Mouse (Mus musculus) embryo, embryonic 11.5 days (tissue): Measurements from ENCODE around the gene Mvp.
A peak's percentile ranks its signal among the peaks of the same experiment; 100 is the strongest.

Experiments
- DNase-seq: peaks from one replicate; pipeline ENCODE4 v3.0.0-alpha.2; 2012; ENCODE audit warnings: low read depth, low spot score

Mvp gene

DNA sequence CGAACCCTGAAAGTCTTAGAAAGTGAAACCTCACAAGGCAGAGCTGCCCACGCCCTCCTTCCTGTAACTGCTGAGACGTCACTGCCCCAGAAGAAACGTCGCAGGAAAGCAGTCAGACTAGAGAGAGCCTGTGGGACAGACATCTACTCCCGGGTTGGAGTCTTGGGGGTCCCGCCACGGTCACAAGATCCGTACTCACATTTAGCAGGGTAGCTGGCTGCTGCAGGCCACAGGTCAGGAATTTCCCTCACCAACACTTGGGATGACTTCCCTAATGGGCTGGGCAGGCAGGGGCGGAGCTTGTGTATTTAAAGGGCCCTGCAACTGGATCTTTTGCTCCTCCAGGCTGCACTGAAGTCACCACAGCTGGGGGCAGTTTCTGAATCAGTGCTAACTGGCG, at the start of gene Mvp:
Mvp (minus strand) TSS at position 302 of the 400 bp plus-strand sequence.
- DNase-seq: peak; percentile 13

DNA sequence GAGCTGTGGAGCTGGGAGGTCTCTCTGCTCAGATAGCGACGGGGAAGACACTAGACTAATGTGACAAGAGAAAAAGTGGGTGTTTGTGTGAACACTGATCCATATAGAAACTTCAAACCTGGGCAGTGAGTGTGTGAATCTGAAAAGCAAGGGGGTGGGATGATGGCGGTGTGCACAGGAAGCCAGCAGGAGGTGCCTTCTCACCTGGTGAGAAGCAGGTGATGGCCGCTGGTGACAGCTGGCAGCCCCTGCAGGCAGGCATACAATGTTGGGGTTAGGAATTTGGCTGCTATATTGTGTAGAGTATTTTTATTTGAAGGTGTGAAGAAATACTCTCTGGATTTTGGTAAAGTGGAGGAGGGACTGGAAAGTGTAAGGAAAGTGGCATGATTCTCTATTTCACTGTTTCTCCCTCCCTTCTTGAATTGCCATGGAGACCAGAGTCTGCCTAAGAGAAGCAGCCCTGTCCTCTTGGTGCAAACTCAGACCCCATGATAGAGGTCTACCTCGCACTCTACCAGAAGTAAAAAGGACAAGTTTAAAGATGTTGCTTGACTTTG, 40.7 kb upstream of the Mvp start:
- no peak for DNase-seq

DNA sequence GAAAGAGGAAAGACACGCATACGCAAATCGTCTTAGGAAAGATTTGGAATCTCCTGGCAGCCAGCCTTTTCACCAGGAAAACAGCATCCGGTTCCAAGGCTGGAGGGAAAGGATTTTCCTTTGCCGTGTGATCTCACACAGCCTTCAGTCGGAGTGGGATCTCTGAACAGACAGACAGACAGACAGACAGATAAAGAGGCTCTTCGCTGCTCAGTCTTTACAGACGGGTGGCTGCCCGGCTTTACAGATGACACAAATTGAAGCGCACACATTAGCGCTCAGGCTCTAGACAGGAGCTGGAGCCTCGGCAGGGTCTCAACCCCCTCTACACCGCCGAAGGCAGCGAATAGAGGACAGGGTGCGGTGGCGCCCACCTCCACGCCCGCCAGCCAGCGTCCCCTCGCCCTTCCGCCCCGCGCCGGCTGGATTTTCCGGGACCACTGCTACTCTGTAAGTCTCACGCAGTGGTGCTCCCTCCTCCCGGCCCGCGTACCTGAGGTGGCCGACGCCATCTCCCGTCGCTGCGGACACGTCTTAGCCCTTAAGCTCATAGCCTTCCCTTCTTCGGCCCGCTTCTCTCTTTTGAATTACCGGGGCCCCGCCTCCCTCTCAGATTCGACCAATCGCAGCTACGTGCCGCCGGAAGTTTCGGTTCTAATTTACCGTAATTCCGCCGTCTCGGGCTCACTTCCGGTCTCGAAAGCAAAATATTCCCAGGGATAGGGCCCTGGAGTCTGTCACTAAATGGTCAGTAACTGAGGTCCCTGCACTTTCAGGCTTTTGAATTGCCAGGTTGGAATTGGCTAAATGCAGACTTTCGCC, 27.6 kb upstream of the Mvp start, which contains the start of gene Kif22:
Kif22 (minus strand) TSS at position 621 of the 822 bp plus-strand sequence.
- peak; percentile 81 for DNase-seq

DNA sequence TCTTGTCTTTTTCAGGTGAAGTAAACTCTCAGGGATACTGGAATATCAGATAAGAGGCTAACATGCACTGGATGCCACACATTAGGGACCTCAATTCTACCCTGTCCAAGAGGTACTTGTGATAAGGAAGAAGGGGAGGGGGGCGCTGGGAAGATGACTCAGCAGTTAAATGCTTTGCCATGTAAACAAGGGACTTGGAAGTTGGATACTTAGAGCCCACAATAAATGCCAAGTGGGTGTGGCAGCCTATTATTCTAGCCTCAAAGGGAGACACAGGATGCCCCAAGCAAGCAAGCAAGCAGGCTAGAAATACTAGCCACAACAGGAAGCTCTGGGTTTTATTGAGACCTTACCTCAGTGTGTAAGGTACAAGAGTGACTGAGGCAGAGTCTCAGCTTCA, 16.8 kb upstream of the Mvp start:
- no peak for DNase-seq

DNA sequence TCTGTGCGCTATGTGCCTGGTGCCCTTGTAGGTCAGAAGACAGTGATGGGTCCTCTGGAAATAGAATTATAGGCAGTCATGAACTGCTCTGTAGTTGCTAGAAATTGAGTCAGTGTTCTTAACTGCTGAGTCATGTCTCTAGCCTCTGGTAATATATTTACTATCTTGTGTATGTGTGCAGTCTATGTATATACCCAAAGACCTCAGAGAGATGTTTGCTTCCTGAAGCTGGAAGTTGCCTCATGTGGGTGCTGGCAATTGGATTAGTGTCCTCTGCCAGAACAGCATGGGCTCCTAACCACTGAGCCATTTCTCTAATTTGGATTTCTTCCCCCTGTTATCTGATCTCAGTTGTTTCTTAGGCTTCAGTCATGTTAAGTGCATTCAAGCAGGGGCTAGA, 15.8 kb upstream of the Mvp start:
- no peak for DNase-seq

DNA sequence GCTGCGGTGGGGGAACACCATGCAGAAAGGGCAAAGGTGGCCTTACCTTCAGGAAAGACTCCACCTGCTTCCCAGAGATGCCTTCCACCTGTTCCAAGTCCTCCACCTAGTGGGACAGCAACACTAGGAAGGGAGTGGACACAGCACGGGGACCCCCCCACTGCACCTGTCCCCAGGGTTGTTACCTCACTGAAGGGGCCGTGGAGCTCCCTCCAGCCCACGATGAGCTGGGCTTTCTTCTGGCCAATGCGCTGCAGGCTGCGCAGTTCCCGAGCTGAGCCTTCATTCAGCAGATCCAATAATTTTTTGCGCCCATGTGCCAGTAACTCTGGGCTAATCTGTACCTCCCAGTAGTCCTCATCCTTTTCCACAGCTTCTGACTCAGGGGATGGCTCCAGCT, 13.5 kb upstream of the Mvp start:
- DNase-seq: no peak

DNA sequence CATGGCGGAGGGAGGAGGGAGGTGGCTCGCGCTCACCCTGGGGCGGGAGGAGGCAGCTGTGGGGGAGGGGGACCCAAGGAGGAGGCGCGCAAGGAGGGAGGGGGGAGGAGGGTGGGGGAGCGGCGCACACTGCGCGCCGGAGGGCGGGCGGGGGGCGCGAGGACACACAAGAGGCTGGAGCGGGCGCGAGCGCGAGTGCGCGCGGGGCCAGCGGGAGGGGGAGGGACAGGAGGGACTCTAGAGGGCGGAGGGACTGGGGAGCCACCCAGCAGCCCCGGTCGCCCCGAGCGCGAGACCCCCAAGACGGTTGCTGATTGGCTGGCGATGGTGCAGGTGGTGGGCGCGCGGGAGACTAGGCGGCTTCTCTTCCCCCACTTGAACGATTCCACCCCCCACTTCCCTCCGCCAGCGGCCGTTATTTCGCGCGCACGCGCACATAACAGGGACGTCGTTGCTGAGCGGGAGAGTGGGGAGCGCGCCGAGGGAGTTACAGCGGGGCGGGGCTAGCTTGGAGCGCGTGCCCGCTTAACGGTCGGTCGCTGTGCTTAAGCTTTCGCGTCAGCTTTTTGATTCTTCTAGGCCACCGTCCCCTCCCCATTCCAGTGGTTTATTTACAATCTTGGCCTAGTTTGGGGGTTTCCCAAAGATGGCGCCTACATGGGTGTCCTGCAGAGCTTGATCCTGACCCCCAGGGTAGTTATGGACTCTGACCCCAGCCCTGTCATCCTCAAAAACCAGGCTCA, 12.7 kb upstream of the Mvp start, which contains the start of gene Maz:
Maz (minus strand) TSS at position 54 of the 743 bp plus-strand sequence.
- DNase-seq: peak; percentile 98

DNA sequence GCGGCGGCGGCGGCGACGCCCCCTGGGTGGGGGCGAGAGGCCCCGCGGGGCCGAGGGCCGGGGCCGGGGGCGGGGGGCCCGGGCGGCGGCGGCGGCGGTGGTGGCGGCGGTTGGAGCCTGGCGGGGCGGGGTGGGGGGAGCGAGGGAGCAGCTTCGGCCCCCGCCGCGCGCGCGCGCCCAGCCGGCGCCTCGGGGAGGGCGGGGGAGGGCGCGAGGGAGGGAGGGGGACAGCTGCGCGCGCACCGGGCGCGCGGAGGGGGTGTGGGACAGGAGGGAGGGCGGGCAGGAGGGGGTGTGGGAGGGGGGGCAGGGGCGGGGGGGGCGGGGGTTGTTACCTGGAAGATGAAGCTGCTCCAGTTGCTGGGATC, 12.2 kb upstream of the Mvp start:
- no peak for DNase-seq

DNA sequence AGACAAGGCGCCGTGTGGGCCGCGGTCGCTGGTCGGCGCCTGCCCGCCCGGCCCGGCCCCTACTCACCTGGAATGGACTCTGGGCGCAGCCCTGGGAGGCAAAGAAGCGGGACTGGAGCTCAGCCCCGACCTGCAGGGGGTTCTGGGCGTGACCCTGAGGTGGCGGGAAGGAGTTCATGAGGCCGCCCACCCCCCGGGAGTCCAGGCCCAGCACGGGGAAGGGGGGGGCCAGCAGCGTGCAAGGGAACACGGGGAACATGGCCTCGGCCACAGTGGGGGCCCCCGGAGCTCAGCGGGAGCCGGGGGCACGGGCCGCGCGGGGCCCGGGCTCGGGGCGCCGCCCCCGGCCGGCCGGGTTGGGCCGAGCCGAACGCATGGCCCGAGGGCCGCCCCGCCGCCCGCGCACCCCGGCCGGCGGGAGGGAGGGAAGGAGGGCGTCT, 11.8 kb upstream of the Mvp start:
- peak; percentile 59 for DNase-seq

DNA sequence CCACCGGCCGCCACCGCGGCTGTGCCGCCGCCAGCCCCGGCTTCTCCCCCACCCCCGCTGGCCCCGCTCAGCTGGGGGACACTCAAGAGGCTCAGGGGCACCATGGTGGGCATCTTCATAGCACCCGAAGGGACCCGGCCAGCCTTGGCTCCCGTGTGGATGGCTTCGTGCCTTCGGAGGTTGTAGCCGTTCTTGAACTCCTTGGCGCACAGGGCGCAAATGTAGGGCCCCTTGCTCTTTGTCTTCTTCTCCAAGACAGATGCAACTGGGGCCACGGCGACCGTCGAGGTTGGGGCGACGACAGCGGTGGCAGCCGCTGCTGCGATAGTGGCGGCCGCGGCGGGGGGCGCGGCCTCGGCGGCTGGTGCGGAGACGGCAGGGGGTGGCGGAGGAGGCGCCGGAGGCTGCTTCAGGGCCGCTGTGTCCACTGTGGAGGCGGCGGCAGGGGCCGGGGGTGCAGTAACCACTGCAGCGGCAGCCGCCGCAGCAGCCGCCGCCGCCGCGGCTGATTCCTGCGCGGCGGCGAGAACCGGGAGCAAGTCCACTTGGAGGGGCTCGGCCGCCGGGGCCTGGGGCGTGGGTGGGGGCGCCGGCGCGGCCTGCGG, 11.2 kb upstream of the Mvp start:
- DNase-seq: peak; percentile 14

DNA sequence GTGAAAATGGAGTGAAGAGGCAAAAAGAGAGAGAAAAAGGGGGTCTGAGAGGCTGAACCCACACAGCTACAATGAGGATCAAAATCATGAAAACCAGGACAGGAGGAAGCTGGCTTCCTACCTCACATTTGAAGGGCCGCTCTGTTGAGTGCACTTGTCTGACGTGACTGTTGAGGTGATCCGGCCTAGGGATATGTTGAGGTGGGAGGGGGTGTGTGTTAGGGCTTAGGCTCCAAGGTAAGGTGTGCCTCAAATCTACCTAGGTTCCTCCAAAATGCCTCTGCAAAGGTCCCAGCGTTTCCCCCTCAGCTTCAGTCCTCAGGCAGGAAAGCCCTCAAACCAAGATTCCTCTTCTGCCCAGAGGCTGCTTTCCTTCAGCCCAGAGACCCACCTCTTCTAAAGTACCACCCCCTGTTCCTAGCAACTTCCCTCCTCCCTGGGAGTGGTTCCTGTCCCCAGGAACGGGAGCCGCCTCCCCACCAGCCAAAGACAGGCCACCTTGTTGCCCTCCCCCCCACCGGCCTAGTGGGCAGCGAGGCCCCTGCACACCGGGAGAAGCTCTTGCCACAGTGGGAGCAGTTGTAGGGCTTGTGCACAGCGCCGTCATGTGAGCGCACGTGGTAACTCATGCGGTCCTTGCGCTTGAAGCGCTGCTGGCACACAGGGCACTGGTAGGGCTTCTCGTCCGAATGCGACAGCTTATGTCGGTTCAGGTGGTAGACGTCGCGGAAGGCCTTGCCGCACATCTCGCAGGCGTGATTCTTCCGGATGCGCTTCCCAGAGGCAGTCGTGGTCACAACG, 10.5 kb upstream of the Mvp start:
- peak; percentile 59 for DNase-seq

DNA sequence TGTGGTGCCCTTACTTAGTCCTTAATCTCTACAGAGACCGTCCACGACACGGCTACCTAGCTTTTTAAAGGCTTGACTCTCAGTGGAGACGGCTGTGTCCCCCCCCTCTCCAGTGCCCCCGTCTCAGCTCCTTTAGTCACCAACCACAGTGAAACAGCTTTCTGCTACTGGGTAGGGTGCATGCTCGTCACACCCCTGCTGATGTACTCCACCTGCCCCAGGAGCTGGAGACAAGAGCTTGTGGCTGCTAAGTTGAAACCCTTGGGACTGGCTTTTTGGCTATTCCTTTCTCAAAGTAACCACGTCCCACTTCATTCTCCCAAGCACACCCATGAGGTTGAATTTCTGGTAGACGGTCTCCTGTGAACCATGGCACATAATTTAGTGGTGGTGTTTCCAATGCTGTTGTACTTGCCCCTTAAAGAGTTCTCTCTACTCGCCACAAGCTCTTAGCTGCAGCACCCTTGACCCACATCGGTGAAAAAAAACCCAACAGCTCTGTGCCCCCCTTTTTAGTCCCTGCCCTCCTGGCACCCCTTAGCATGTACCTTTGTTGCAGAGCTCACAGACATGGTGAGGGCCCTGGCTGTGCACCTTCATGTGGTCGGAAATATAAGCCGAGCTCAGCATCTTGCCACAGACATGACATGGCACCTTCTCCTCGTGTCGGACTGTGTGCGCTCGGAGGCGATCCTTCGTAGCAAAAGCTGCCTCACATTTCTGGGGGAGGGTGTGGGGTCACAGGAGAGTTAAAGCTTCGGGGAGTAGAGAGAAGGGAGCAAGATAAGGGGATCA, 9.7 kb upstream of the Mvp start:
- DNase-seq: no peak

DNA sequence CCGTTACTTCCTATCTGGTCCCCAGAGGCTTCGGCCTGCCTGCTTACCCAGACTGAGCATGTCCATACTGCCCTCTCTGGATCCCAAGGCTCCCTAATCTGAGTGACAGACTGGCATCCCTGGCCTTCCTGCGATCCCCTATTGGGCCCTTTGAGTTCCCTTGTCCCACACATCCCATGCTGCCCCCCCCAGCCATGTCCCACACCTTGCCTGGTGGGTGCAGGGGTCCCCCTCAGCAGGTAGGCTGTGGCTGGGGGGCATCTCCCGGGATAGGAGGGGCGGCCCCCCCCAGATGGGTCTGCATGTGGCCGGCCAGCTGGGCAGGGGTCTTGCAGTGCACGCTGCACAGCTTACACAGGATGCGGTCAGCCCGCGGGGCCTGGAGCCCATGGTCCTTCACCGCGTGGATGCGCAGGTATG, 8.9 kb upstream of the Mvp start:
- DNase-seq: no peak

DNA sequence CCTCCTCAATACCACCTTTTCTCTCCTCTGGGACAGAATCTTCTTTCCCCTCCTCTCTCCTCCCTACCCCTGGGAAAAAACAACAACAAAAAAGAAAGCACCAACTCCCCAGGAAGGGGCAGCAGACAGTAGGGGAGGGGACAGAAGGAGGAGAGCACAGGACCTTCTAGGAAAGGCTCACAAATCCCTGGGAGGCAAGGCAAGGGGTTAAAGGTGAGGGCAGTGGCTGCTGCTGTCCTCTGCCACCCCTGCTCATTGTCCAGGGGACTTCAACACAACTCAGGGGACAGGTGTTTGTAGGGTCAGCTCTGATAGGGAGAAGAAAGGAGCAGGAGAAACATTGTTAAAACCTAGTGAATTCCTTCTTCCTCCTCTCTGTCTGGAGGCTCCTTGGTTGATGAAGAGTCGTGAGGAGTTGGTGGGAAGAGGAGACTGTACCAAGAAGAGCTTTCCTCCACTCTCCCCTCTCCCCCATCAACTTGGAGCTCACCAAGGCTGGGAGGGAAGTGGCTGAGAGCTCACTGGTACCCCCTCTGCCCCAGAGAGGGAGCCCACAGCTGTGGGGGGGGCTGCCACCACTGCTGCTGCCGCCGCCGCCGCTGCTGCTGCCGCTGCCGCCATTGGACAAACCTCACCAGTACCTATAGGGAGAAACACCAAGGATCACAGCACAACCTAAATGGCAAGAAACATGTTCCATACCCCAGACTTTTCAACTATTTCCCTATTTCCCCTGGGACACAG, 8.3 kb upstream of the Mvp start:
- no peak for DNase-seq

DNA sequence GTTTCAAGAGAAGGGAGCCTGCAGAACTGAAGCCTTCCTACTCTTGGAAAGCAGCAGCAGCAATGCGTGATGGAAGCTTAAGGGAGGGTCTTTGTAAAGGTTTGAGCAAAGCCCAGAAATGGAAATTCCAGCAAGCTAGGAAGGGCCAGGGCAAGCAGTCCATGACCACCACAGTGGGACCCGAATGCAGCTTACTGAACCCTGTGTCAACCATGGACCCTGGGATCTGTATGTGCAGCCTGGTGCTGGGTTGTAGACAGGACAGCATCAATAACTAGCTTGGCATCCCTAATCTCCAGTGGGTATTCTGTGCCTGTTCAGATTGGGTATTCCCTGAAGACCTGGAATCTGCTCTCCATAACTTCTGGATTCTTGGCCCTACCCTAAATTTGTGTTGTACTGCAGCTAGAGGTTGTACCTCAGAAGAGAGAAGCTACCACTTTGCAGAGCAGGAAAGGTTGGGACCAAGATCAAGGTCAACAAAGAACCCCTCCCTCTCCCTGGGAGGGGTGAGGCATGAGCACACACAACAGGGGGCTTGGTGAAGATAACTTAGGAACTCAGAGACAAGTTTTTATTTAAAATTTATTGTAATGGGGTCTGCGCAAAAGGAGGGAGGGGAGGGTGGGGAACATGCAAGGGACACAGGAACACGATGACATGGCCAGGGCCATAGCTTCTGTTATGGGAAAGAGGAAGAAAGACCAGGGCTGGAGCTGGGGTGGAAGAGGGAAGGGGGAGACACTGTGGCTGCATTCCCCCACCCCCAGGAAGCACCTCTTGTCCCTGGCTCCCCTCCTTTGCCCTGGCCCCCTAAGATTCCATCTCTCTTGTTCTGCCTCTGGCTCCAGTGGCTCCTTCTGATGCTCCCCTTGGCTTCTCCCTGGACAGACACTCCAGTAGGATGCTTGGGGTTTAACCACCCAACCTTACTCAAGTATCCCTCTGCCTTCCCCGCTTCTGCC, 7.4 kb upstream of the Mvp start:
- no peak for DNase-seq

DNA sequence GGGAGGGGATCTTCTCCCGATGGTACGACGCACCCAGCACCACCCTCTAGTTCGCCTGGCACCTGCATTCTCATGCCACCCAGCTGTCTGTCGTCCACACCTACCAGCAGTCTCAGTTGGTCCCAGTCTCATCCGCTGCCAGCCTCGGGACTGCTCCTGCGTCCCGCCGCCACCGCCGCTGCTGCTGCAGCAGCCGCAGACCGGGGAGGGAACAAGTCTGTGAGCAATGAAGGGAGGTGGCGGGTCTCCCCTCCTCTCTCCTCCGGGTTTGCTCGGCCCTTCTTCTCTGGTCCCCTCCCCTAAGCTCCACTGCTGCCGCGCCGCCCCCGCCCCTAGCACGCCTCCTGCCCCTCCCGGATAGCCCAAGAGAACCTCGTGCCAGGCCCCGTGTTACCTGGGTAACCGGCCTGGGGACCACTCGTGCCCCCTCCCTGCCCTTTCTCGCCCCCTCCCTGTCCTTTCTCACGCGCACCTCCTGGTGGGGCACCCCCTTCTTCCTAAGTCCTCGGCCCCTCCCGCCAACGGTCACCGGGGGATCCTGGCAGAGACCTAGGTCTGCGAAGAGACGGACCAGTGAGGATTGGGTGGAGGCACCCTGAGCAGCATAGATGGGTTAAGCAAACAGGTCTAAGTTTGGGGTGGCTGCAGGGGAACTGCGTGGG, 6.6 kb upstream of the Mvp start, which contains the start of the genes Gm42742 and Prrt2:
Gm42742 (minus strand) TSS at position 197 of the 662 bp plus-strand sequence.
Prrt2 (minus strand) TSS at position 311 of the 662 bp plus-strand sequence.
- DNase-seq: peak; percentile 41

DNA sequence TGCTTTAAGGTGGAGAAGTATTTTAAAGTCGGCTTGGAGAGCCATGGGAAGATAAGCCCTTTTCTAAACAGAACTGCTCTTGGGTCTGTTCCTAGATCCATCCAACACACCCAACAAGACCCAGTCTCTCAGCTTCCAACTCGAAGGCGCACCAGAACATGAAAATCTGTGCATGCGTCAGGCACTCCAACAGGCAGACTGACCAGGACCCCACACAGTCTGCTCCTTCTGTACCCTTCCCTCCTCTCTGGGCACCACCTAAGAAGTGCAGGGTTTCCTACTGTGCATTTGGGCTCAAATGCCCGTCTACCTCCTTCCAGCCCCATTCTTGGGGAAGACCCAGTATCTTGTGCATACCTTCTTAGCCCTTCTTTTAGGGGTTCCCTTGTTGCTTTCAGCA, 6.1 kb upstream of the Mvp start:
- DNase-seq: no peak

DNA sequence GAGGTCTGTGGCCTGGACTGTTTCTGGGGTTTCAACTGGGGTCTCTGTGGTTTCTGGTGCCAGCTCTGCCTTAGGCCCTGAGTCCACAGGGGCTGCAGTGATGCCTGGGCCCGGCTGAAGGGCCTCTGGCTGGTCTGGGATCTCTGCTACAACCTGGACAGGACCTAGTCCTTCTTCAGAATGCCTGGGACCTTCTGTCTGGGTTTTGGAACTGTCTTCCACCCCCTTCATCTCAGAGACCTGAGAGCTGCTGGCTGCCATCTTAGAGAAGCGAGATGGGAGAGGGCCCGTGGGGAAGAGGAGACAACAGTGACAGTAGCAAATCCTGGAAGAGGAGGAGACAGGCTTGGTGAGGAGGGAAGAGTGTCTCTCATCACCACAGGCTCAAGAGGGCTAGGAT, 5.6 kb upstream of the Mvp start:
- DNase-seq: no peak
